Mouse (Mus musculus): ENCODE results near the gene Usp20. TPM values are rescaled to one million over a fixed set of nuclear protein-coding genes. Genes with fewer than 3 reads are reported as not detected.

Usp20 gene
- polyA plus RNA-seq, 1 experiment from 2014 or later: 34.6 TPM

DNA sequence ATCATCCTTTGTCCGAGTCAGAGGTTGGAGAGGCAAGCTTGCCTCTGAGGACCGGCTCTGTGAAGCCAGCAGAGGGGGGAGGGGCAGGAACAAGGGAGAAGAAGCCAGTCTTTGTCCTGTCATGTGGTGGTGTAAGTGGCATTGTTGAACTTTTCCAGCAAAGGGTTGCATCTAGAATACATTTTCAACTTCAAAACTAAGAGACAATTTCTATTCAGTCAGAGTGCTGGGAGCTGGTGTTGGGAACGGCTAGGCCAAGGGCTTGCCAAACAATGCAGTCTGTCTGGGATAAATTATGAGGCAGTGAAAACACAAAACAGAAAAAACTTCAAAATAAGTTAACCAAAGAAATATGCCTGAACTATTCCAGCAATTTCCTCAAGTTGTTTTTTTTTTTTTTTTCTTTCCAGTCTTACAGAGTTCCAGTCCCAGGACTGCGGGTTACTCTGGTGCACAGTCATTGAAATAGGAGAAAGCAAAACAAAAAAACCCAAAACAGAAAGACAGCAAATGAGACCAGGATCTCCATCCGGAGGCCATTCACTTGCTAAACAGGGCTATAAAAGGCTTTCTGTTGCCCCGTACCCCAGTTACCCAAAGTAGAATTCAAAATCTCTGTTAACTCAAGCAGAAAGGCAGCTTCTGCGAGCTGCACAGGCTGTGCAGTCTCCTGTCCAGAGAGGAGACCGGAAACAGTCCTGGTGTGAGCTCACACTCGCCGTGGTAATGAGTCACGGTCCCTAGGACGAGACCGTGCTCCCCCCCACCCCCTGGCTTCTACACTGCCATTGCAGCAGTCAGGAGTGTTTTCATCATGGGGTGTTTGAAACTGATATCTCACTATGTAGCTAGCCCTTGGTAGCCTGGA, 86.4 kb downstream of the Usp20 start:
- Histone ChIP-seq H3K4me2 (no peak overlapping the region; the same call in 1 of the 2 replicates), H3K9me3 (replicated peaks) (no peaks in the 10 kb centered on the region), H3K9ac (no peak overlapping the region), H3K27me3 (no peaks in the 10 kb centered on the region), H3K4me1 (peaks cover 33% of the 10 kb centered on the region), H3K27ac (peak overlapping the region; percentile 84), H3K36me3 (ENCODE audit: poor library complexity, severe bottlenecking) (peaks cover 3% of the 10 kb centered on the region; the same call in 1 of the 2 replicates), H3K4me3 (no peak overlapping the region)
- ATAC-seq: peak; percentile 78
- 6% methylated on average over 13 of the region's 13 CpGs for WGBS

- H3K9me3 ChIP-seq (replicated peaks): no peaks in the 10 kb centered on the region
- H3K4me1 ChIP-seq: peaks cover 33% of the 10 kb centered on the region
- H3K36me3 ChIP-seq (ENCODE audit: poor library complexity, severe bottlenecking): peaks cover 4% of the 10 kb centered on the region; the same call in 1 of the 2 replicates
- 66% methylated on average over 4 of the region's 4 CpGs for WGBS
- H3K27me3 ChIP-seq: no peaks in the 10 kb centered on the region
- H3K4me3 ChIP-seq: no peak overlapping the region
- no peak overlapping the region for H3K4me2 ChIP-seq
- 0 out of 2 replicates have a peak, but pooled peaks have one; percentile 10 for ATAC-seq
- no peak overlapping the region for H3K9ac ChIP-seq
- peak overlapping the region; percentile 84 for H3K27ac ChIP-seq
Measured at GRCm38 (mm10) chr2:31069114-31069445, 87.0 kb downstream of the Usp20 start.

DNA sequence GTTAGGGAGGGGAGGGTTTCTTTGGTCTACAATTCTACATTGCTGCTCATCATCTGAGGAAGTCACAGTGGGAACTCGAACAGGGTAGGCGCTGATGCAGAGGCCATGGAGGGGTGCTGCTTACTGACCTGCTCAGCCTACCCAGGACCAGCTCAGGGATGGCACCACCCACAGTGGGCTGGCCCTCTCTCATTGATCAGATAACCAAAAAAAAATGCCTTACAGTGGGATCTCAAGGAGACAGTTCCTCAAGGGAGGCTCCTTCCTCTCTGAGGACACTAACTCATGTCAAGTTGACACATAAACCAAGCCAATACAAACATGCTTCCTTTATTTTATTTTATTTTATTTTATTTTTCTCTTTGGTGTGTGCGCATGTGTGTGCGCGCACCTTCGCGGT, 87.4 kb downstream of the Usp20 start:
- Histone ChIP-seq H3K4me3 (no peak overlapping the region), H3K9ac (no peak overlapping the region), H3K4me1 (peaks cover 33% of the 10 kb centered on the region), H3K27me3 (no peaks in the 10 kb centered on the region), H3K27ac (peak overlapping the region; percentile 84), H3K9me3 (replicated peaks) (no peaks in the 10 kb centered on the region), H3K4me2 (no peak overlapping the region), H3K36me3 (ENCODE audit: poor library complexity, severe bottlenecking) (peaks cover 4% of the 10 kb centered on the region; the same call in 1 of the 2 replicates)
- no peak for ATAC-seq
- 86% methylated on average over 7 of the region's 7 CpGs for WGBS

Other genes with a start within 250 kb of the Usp20 start
- 3.8 and 4.5 TPM in 2 replicates for gene 1700001O22Rik, start 178.6 kb upstream of the Usp20 start, polyA plus RNA-seq (2015; fragmentation: Nextera tagmentation; extraction: Ambion mirVana)
- 120 and 127 TPM in 2 replicates for gene Ntmt1, start 174.5 kb upstream of the Usp20 start, polyA plus RNA-seq (2015; fragmentation: Nextera tagmentation; extraction: Ambion mirVana)
- gene Asb6, start 151.9 kb upstream of the Usp20 start, polyA plus RNA-seq (2015; fragmentation: Nextera tagmentation; extraction: Ambion mirVana): 39.4 and 43.4 TPM in 2 replicates
- gene Prrx2, start 147.3 kb upstream of the Usp20 start, polyA plus RNA-seq (2015; fragmentation: Nextera tagmentation; extraction: Ambion mirVana): 1.8 and 3.0 TPM in 2 replicates
- gene Ptges, start 52.4 kb upstream of the Usp20 start, polyA plus RNA-seq (2015; fragmentation: Nextera tagmentation; extraction: Ambion mirVana): 1.5 and 2.1 TPM in 2 replicates
- gene Tor1b, start 29.3 kb upstream of the Usp20 start, polyA plus RNA-seq (2015; fragmentation: Nextera tagmentation; extraction: Ambion mirVana): 23.3 and 26.4 TPM in 2 replicates
- gene Tor1a, start 14.3 kb upstream of the Usp20 start, polyA plus RNA-seq (2015; fragmentation: Nextera tagmentation; extraction: Ambion mirVana): 95.0 and 105 TPM in 2 replicates
- 75.7 and 81.0 TPM in 2 replicates for gene BC005624, start 78 bp upstream of the Usp20 start, polyA plus RNA-seq (2015; fragmentation: Nextera tagmentation; extraction: Ambion mirVana)
- gene Fnbp1, start 159.7 kb downstream of the Usp20 start, polyA plus RNA-seq (2015; fragmentation: Nextera tagmentation; extraction: Ambion mirVana): 12.5 and 12.7 TPM in 2 replicates
- gene Gpr107, start 170.0 kb downstream of the Usp20 start, polyA plus RNA-seq (2015; fragmentation: Nextera tagmentation; extraction: Ambion mirVana): 28.6 and 34.3 TPM in 2 replicates

Measured in forebrain, embryonic 13.5 days (tissue).